Mouse (Mus musculus) fibroblast of lung, adult 2 months (primary cell): ENCODE data around the gene Tagap1.
"Not testable (repeated sequence)": the region's sequence is repeated elsewhere in the genome, so short reads cannot be mapped to it uniquely, and the experiment has no call there.

Experiments used
- DNase-seq: peaks from one replicate; pipeline ENCODE4 v3.0.0-alpha.2; 2011; ENCODE audit warnings: low read depth

Gene Tagap1

GRCm38 (mm10) chr17:6962339-6962738 lies 1.4 kb upstream of the Tagap1 start:
- not testable (repeated sequence) for DNase-seq

- not testable (repeated sequence) for DNase-seq
Observed at GRCm38 (mm10) chr17:6961181-6962000, 435 bp upstream of the Tagap1 start.

DNA sequence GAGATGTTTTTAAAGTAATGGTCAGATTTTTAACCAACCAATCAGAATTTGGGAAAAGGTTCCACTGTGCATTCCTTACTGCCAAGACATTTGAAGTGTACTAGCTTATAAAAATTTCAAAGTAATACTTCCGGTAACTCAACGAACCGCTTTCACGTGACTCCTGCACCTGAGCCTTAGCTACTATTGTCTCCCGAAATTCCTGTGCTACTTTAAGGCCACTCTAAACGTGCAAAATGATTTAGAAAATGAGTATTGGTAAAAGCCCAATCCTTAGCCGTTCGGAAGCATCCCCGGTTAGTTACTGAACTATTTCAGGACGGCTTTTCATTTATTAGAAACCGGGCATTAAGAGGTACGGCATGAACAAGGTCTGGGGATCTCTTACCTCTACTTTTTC lies 607 bp downstream of the Tagap1 start:
- DNase-seq, result not testable (repeated sequence)

- not testable (repeated sequence) for DNase-seq
Observed at GRCm38 (mm10) chr17:6959543-6960259, 1.3 kb downstream of the Tagap1 start.

DNA sequence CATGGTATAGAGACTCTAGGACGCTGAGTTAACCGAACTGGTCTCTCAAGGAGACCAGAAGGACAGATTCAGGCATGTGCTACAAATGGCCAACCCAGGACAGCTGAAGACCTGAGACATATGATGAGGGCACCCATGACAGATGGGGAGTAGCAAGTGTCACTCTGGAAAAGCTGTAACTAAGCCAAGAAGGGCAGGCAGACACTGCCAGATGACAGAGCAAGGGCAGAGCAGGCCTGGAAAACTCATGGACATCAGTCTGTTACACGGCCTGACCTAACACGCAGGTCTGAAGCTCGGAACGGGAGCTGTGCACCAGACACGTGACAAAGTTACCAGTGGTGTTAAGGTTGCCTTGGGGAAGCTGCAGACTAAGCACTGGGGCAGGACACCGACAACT lies 2.1 kb downstream of the Tagap1 start:
- not testable (repeated sequence) for DNase-seq

DNA sequence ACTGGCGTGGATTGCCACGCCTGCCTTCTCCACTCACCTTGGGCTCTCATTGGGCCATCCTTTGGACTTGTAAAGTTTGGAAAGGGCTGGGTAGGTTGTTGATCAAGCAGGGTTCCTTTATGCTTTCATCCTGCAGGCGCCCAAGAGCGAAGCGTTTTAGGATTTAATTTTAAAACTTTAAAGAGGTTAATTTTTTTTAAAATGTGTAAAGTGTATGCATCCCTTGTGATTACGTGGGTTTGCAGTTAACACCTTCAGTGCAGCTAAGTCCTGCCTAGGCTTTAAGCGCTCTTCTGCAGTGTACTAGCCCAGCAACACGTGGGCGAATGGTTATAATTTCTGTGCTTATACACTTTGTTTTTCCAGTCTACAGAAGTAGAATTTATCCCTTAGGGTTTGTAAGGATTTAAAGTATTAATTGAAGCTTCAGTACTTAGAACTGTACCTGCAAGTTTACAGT lies 12.2 kb downstream of the Tagap1 start:
- DNase-seq, result not testable (repeated sequence)

DNA sequence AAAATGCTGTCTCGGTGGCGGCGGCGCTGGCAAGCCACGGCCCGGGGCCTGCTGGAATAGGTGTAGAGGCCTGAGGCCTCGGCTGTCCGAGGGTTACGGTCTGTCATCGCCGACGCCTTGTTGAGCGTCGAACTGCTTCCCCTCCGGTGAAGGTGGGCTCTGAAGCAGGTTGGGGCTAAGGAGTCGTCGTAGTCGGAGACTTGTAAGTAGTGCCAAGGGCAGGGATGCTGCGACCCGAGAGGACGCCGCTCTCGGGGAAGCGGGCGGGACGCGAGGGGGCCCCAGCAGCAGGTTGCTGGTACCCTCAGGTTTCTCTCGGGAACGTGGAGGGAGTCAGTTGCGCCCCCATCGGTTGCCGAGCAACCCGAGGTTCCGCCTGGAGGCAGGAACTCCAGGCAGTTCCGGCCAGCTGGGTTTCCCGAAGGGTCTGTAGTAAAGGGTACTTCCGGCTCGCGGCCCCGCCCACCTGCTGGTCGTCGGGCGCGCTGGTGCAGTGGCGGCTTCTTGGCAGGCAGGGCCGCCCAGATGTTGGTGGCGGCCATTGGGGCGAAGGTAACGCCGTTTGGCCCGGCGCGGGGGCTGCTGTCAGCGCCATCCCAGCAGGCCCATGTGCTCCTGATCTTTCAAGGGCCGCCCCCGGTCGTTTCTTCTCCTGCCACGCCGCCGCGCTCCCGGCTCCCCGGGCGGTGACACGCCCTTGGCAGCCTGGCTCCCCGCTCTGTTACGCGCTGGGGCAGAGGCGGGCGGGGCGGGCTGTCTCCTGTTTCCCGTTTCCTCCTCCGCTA lies 12.8 kb downstream of the Tagap1 start, which contains the start of gene Rsph3b:
Gene Rsph3b (minus strand): TSS at position 699 of the 785 bp plus-strand sequence.
- peak; percentile 35 for DNase-seq

DNA sequence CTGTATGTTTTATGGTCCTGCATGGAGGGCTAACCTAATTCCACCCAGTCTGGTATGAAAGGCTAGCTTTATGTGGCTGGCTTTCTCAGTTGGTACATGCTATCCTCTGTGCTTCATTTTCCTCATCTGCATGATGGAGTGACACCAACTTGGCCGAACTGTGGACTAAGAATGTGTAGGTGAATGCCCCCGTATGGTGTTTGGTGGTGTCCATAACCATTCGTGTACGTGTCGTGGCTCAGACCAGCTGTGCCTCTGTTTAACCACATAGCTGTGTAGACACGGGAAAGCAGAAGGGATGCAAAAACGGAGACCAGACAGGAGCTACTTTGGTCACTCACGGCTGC lies 13.3 kb downstream of the Tagap1 start:
- DNase-seq, result not testable (repeated sequence)

GRCm38 (mm10) chr17:6942560-6942959 lies 18.4 kb downstream of the Tagap1 start:
- DNase-seq, result not testable (repeated sequence)

DNA sequence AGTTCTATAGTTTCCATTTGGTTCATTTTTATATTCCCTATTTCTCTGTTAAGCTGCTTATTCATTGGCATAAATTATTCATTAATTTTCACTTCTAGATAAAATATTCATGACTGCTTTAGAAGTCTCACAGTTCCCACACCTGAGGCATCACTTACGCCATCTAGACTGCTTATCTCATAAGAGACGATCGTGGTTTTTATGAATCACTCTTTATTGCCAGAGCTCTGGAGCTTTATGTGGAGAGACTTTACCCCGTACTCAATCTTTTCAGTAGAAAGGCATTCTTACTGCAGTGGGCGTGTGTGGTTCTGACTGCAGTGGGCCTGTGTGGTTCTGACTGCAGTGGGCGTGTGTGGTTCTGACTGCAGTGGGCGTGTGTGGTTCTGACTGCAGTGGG lies 29.3 kb downstream of the Tagap1 start:
- not testable (repeated sequence) for DNase-seq

GRCm38 (mm10) chr17:6920351-6920894 lies 40.5 kb downstream of the Tagap1 start:
- DNase-seq, result not testable (repeated sequence)

DNA sequence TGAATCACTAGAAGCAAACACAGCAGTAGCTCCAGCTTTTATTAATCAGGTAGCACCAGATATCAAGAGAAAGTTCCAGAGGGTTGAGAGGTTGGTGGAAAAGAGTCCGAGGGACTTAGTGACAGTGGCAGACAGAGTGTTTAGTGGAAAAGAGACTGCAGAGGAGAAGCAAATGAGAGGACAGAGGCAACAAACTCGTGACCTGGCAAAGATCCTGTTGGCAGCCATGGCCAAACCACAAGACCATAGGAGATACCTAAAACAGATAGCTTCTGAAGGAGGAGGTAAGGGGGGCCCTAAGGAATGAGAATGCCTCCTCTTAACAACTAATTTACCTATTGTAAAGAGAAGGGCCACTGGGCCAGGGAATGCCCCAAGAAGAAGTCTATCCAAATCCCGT lies 41.6 kb downstream of the Tagap1 start:
- not testable (repeated sequence) for DNase-seq

DNA sequence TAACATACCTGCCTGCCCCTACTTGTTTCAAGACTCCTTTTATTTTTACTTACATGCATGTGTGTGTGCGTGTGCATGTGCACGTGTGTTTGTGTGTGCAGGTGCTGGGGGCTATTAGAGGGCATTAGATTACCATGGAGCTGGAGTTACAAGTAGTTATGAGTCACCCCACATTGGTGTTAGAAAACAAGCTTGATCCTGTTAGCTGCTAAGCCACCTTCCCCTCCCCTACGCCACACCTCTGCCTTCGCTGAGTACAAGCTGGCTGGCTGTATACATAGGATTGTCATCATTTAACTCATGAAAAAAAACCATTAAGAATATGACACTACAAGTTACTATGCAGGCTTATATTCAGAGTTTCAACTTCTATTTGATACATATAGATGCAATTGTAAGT lies 45.7 kb downstream of the Tagap1 start:
- not testable (repeated sequence) for DNase-seq

- DNase-seq, result not testable (repeated sequence)
Observed at GRCm38 (mm10) chr17:6914066-6914465, 46.9 kb downstream of the Tagap1 start.
